ENCODE assay signal across 30 mouse cellular contexts in genomic region chr8:106237106-106237505, GRCm38 (mm10). TPM values are rescaled to one million over a fixed set of nuclear protein-coding genes. Genes with fewer than 3 reads are reported as not detected.
DNase-seq lines count a peak whose midpoint lies in the region; ATAC-seq lines count a peak whose summit lies in the region.
"Had no signal": no experiment of that assay in that cellular context is flagged by ENCODE, and none has a peak within 500 bp of the region (broad histone marks: within the 10 kb centered on the region; RNA-seq: fewer than 3 reads in every experiment).

No protein-coding gene starts in this region.

- H3K36me3 ChIP-seq in kidney, embryonic 15.5 days: peaks cover 82% of the 10 kb centered on the region
- peaks cover 11% of the 10 kb centered on the region for H3K36me3 ChIP-seq in forebrain, embryonic 16.5 days (ENCODE audit: control insufficient read depth, insufficient read depth)

- 86% methylated on average over 5 of the region's 5 CpGs for WGBS in kidney, embryonic 15.5 days
- 78% methylated on average over 5 of the region's 5 CpGs for WGBS in forebrain, embryonic 16.5 days

- no peak for ATAC-seq in kidney, embryonic 15.5 days (replicated peaks; ENCODE audit: low FRiP score)
- no peak for ATAC-seq in forebrain, embryonic 16.5 days
- ATAC-seq: forebrain, embryonic 15.5 days; inflammation-experienced regulatory T-cells, adult 6 months; liver, embryonic 12.5 days; liver, postnatal 0 days; Patski had no signal

- DNase-seq in cerebellum, postnatal 10 days: peak; percentile 52
- no peak for DNase-seq in cerebellum, postnatal 4 days (ENCODE audit: low spot score in 2 of 2)
- peak; percentile 68 for DNase-seq in kidney, adult 18-20 months
- DNase-seq in kidney, adult 8-10 months: peak; percentile 51 to 81
- DNase-seq in kidney, postnatal 14 days: peak; percentile 84
- DNase-seq in gastrocnemius, adult 8-10 months (ENCODE audit: low spot score in 2 of 2): no peak
- DNase-seq: adrenal gland, postnatal 14 days; gastrocnemius, postnatal 10 days; heart, postnatal 10 days; layer of hippocampus, postnatal 36 days; left cerebral cortex, postnatal 4 days; liver, postnatal 0 days; lung, postnatal 36 days; thymus, adult 18-20 months; thymus, postnatal 25 days had no signal

- no peak overlapping the region for H3K27ac ChIP-seq in kidney, embryonic 15.5 days
- H3K27ac ChIP-seq in forebrain, embryonic 16.5 days (ENCODE audit: low read length): no peak overlapping the region
- H3K27ac ChIP-seq: embryonic facial prominence, embryonic 13.5 days; forebrain, embryonic 10.5 days; forebrain, embryonic 15.5 days; heart, embryonic 13.5 days; hindbrain, embryonic 10.5 days; hindbrain, embryonic 15.5 days; kidney, postnatal 0 days; liver, embryonic 12.5 days; midbrain, embryonic 12.5 days; neural tube, embryonic 13.5 days; stomach, embryonic 15.5 days had no signal

- H3K9me3 ChIP-seq in kidney, embryonic 15.5 days (replicated peaks): no peaks in the 10 kb centered on the region
- no peaks in the 10 kb centered on the region for H3K9me3 ChIP-seq in forebrain, embryonic 16.5 days (ENCODE audit: control insufficient read depth, low read length)
- H3K9me3 ChIP-seq: embryonic facial prominence, embryonic 13.5 days; forebrain, embryonic 10.5 days; forebrain, embryonic 15.5 days; heart, embryonic 13.5 days; hindbrain, embryonic 10.5 days; hindbrain, embryonic 15.5 days; liver, embryonic 12.5 days; midbrain, embryonic 12.5 days; neural tube, embryonic 13.5 days; stomach, embryonic 15.5 days had no signal

- H3K9ac ChIP-seq in kidney, embryonic 15.5 days: no peak overlapping the region
- no peak overlapping the region for H3K9ac ChIP-seq in forebrain, embryonic 16.5 days (replicated peaks; ENCODE audit: low read depth, low read length)
- H3K9ac ChIP-seq: embryonic facial prominence, embryonic 13.5 days; forebrain, embryonic 15.5 days; heart, embryonic 13.5 days; hindbrain, embryonic 15.5 days; liver, embryonic 12.5 days; liver, postnatal 0 days; midbrain, embryonic 12.5 days; neural tube, embryonic 13.5 days; stomach, embryonic 15.5 days had no signal

- no peaks in the 10 kb centered on the region for H3K4me1 ChIP-seq in kidney, embryonic 15.5 days
- H3K4me1 ChIP-seq in forebrain, embryonic 16.5 days (replicated peaks; ENCODE audit: control insufficient read depth, insufficient read depth, low read length): no peaks in the 10 kb centered on the region
- H3K4me1 ChIP-seq: embryonic facial prominence, embryonic 13.5 days; forebrain, embryonic 10.5 days; forebrain, embryonic 15.5 days; heart, embryonic 13.5 days; hindbrain, embryonic 10.5 days; hindbrain, embryonic 15.5 days; liver, embryonic 12.5 days; midbrain, embryonic 12.5 days; neural tube, embryonic 13.5 days; stomach, embryonic 15.5 days had no signal

- no peak overlapping the region for H3K4me3 ChIP-seq in kidney, embryonic 15.5 days (replicated peaks)
- H3K4me3 ChIP-seq in forebrain, embryonic 16.5 days (replicated peaks; ENCODE audit: low read length): no peak overlapping the region
- H3K4me3 ChIP-seq: embryonic facial prominence, embryonic 13.5 days; forebrain, embryonic 10.5 days; forebrain, embryonic 15.5 days; heart, embryonic 13.5 days; hindbrain, embryonic 10.5 days; hindbrain, embryonic 15.5 days; liver, embryonic 12.5 days; midbrain, embryonic 12.5 days; neural tube, embryonic 13.5 days; stomach, embryonic 15.5 days had no signal

- H3K27me3 ChIP-seq in kidney, embryonic 15.5 days: no peaks in the 10 kb centered on the region
- no peaks in the 10 kb centered on the region for H3K27me3 ChIP-seq in forebrain, embryonic 16.5 days (replicated peaks; ENCODE audit: control insufficient read depth, insufficient read depth, low read length)
- H3K27me3 ChIP-seq: embryonic facial prominence, embryonic 13.5 days; forebrain, embryonic 15.5 days; heart, embryonic 13.5 days; hindbrain, embryonic 15.5 days; liver, embryonic 12.5 days; midbrain, embryonic 12.5 days; neural tube, embryonic 13.5 days; Patski; stomach, embryonic 15.5 days had no signal

- no peak overlapping the region for H3K4me2 ChIP-seq in kidney, embryonic 15.5 days
- no peak overlapping the region for H3K4me2 ChIP-seq in forebrain, embryonic 16.5 days (ENCODE audit: low read length)
- H3K4me2 ChIP-seq: embryonic facial prominence, embryonic 13.5 days; forebrain, embryonic 15.5 days; heart, embryonic 13.5 days; hindbrain, embryonic 15.5 days; liver, embryonic 12.5 days; midbrain, embryonic 12.5 days; neural tube, embryonic 13.5 days; stomach, embryonic 15.5 days had no signal

RNA-seq across cellular contexts. Expression of gene Prmt7, which starts 26.4 kb away (rescaled TPM):
- polyA plus RNA-seq in kidney, embryonic 15.5 days (2015; fragmentation: Nextera tagmentation; extraction: Ambion mirVana): 50.7 and 51.8 TPM in 2 replicates
- polyA plus RNA-seq in forebrain, embryonic 16.5 days (2015; fragmentation: Nextera tagmentation; extraction: Ambion mirVana): 53.0 and 55.3 TPM in 2 replicates
- total RNA-seq in gastrocnemius, adult 8-10 months (2022): 10 to 100 TPM; 31.1 to 36.8 (median 34.2) TPM

RNA-seq across cellular contexts. Expression of gene Slc7a6os, which starts 26.4 kb away (rescaled TPM):
- 36.3 and 37.2 TPM in 2 replicates for polyA plus RNA-seq in kidney, embryonic 15.5 days (2015; fragmentation: Nextera tagmentation; extraction: Ambion mirVana)
- 37.7 and 40.8 TPM in 2 replicates for polyA plus RNA-seq in forebrain, embryonic 16.5 days (2015; fragmentation: Nextera tagmentation; extraction: Ambion mirVana)
- 1 to 10 TPM; 7.1 to 9.8 (median 8.1) TPM for total RNA-seq in gastrocnemius, adult 8-10 months (2022)

Comparison
In these comparisons a context has a peak if more than half of its experiments do, and no peak if none do; other contexts are left out.
1. DNase-seq: peak in cerebellum, postnatal 10 days (2 of 2), kidney, adult 18-20 months (single experiment), kidney, adult 8-10 months (2 of 2) and kidney, postnatal 14 days (single experiment); none in cerebellum, postnatal 4 days (0 of 2) and gastrocnemius, adult 8-10 months (0 of 2).